Mouse (Mus musculus) mesoderm, embryonic 11.5 days (tissue): ENCODE results near the gene Ahcy.
"Not testable (repeated sequence)": the region's sequence is repeated elsewhere in the genome, so short reads cannot be mapped to it uniquely, and the experiment has no call there.

Experiments used
- DNase-seq: peaks from one replicate; pipeline ENCODE4 v3.0.0-alpha.2; 2012; ENCODE audit warnings: low read depth, low spot score

Gene Ahcy

DNA sequence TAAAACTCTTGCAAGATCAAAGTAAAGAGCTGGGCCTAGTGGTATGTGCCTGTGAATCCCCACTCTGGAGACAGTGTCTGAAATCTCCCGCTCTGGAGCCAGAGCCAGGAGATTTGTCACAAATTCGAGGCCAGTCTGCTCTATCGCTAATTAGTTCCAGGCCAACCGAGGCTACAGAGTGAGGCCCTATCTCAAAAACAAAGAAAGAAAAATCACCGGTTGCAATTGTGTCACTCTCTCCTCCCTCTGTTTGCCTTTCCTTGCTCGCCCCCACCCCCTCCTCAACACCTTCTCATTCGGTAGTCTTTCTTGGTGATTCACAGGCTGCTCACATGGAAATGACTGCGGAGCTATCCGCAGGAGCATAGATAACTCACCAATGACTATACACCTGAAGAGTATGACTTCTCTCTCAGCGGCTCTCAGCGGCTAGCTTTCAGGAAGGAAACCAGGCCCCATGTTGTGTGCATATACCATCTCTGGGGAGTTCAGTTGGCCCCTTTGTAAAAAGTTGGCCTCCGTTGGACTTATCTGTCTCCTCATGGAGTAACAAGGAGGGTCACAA, 551 bp upstream of the Ahcy start:
- no peak for DNase-seq

- no peak for DNase-seq
Observed at GRCm38 (mm10) chr2:155073347-155073746, 950 bp downstream of the Ahcy start.

GRCm38 (mm10) chr2:155072353-155073145, 1.7 kb downstream of the Ahcy start:
- DNase-seq, result no peak

- DNase-seq, result no peak
Observed at GRCm38 (mm10) chr2:155071027-155071426, 3.3 kb downstream of the Ahcy start.

DNA sequence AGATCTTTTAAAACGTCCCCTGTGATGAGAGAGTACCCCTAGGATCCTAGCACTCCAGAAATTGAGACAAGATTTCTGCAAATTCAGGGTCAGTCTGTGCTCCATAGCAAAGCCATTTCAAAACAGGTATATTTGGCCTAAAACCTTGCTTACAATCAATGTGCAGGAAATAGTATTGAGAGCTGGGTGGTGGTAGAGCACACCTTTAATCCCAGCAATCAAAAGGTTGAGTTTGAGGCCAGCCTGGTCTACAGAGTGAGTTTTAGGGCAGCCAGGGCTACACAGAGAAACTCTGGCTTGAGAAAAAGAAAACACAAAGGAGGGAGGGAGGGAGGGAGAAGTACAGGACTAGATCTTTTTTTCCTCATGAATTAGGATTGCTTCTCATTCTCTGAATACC, 16.9 kb downstream of the Ahcy start:
- DNase-seq, result no peak

DNA sequence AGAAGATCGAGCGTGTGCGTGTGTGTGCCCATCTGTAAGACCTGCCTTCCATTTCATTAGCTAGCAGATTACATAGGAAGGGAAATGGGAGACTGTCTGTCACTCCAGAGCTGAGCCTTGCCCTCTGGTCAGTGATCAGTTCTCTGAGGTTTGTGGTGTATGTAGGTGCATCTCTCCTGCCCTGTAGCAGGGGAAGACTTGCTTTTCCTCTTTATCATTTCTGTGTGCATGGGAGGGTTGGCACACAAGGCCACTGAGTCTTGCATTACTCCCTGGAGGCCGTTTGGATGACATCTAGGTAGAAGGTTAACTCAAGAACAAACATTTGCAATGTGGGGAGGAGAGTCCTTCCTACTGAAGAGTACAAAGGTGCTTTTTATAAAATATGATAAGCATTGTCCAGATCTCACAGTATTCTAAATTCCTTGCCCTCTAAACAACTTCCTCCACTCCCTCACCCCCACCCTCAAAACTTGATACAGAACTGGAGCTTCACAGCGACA, 18.2 kb downstream of the Ahcy start:
- DNase-seq, result no peak

GRCm38 (mm10) chr2:155054672-155055071, 19.6 kb downstream of the Ahcy start:
- DNase-seq, result no peak

GRCm38 (mm10) chr2:155053512-155053911, 20.8 kb downstream of the Ahcy start:
- not testable (repeated sequence) for DNase-seq

DNA sequence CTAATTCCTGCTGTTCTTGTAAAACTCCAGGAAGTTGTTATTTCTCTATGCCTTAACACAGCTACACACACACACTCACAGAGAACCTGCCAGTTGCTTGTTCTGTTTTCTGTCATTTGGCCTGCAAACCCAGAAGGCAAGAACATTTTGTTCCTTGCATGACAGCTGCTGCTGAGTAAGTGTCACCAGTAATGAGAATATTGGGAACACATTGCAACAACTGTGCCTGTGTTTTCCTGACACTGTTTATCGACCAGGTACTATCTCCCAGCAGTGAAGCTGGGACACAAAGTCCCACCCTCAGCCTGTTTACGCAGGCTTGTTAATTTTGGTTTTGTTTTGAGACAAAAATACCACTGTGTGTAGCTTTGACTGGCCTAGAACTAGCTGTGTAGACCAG, 21.6 kb downstream of the Ahcy start:
- DNase-seq, result no peak

DNA sequence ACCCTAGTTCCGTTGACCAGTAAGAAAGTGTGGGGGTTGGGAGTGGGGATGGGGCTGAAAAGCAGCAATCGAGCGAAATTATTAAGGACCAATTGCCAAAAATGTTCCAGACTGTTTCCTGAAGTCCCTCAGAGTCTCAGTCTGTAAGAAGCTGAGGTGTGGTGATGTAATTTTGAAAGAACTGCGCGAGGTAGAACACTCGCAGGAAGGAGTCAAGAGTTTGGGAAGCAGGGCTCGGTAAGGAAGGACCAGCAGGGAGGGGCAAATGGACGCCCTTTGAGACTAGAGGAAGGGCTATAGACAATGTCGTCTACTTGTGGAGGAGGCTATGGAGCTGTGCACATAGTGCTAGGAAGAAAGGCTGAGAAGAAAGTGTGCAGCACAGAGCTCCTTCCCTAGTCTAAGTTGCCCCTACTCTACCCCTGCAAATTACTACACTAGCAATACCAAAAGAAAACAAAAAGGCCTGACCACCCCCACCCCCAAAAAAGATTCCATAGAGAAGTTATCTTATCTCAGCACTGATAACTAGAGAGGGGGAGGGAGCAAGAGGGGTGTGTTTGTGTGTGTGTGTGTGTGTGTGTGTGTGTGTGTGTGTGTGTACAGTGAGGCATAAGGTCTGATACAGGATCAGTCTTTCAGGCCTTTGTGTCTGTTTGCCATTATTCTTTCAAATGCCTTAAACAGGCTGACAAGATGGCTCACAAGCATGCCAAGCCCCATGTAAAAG, 22.5 kb downstream of the Ahcy start:
- DNase-seq, result no peak

- peak; percentile 97 for DNase-seq
Observed at GRCm38 (mm10) chr2:155050504-155051236, 23.6 kb downstream of the Ahcy start.

GRCm38 (mm10) chr2:155050108-155050503, 24.2 kb downstream of the Ahcy start:
- peak; percentile 20 for DNase-seq

GRCm38 (mm10) chr2:155047452-155048178, 26.7 kb downstream of the Ahcy start:
- peak; percentile 39 for DNase-seq

- DNase-seq, result no peak
Observed at GRCm38 (mm10) chr2:155046803-155047202, 27.5 kb downstream of the Ahcy start.

GRCm38 (mm10) chr2:155045075-155045474, 29.2 kb downstream of the Ahcy start:
- no peak for DNase-seq

GRCm38 (mm10) chr2:155044542-155044941, 29.8 kb downstream of the Ahcy start:
- DNase-seq, result no peak

DNA sequence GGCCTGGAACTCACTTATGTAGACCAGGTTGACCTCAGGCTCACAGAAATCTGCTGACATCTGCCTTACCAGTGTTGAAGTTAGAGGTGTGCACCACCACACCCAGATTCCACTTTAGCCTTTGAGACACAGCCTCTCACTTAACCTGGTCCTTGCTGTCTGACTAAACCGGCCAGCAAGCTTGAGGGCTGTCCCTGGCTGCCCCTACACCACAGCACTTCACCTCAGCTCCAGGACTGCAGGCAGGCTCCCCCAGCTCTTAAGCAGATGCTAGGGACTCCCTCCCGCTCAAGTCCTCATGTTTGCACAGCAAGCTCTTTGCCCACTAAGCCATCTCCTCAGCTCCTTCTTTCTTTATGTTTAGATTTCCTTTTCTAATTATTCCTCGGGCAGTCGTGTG, 34.3 kb downstream of the Ahcy start:
- DNase-seq, result no peak

GRCm38 (mm10) chr2:155032938-155033710, 41.2 kb downstream of the Ahcy start:
- no peak for DNase-seq

- no peak for DNase-seq
Observed at GRCm38 (mm10) chr2:155030831-155031230, 43.5 kb downstream of the Ahcy start.

DNA sequence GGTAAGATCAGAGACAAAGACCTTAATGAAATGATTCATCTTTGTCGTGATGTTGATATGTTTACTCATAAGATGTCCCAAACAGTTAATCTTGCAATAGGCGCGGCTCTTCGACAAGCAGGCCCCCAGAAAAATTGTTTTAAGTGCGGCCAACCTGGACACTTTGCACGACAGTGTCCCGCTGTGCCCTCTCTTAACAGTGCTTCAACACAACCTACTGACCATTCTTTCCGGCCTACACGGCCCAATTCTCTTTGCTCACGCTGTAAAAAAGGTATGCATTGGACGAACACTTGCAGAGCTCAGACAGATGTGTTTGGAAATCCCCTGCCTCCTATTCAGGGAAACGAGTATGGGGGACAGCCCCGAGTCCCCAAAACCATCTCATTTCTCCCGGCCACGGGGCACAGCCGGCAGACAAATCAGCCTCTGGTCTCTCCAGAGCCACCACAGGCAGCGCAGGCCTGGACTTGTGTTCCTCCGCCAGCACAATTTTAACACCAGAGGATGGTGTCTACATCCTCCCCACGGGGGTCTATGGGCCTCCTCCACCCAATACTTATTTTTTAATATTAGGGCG, 54.0 kb downstream of the Ahcy start:
- DNase-seq, result not testable (repeated sequence)
